Mouse (Mus musculus): ENCODE results near the gene Pld1. TPM values are rescaled to one million over a fixed set of nuclear protein-coding genes. Genes with fewer than 3 reads are reported as not detected.

The Pld1 gene
- total RNA-seq, 2 experiments from 2014 or later, result 9.0 to 10.7 TPM

DNA sequence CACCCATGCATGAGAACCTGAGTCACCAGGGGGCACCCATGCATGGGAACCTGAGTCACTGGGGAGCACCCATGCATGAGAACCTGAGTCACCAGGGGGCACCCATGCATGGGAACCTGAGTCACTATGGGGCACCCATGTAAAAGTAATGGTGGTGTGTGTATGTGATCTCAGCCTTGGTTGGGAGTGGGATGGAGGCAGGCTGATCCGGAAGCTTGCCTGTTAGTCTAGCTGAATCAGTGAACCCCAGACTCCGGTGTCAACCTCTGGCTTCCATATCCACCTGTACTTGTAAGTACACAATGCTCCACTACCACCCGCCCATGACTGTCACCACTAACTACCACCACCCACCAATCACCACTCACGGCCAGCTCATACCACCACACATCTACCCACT, 223.9 kb downstream of the Pld1 start:
- DNase-seq, result no peak

DNA sequence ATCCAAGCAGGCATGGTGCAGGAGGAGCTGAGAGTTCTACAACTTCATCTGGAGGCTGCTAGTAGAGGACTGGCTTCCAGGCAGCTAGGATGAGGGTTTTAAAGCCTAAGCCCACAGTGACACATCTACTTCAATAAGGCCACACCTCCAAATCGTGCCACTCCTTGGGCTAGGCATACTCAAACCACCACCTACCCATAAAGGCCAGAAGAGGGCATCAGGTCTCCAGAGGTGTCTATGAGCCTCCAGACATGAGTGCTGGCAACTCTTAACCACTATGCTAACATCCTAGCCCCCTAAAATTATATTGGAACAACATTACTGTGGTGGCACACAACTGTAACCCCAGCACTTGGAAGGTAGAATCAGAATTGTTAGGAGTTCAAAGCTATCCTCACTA, 226.2 kb downstream of the Pld1 start:
- DNase-seq, result no peak

DNA sequence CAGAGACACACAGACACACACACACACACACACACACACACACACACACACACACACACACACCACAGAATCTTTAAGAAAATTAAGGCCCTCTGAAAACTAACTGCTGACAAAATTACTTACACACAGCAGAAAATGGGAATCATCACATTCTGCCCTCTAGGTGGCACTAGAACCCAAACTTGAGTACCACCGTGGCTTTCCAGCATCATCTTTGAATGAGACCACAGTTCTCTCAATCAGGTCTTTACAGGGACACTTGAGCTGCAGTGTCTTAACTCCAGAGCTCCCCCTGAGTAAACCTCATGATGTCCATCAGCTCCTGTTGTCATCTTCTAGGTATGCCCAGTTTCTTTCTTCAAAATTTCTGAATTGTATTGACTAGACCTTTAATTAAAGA, 227.1 kb downstream of the Pld1 start:
- DNase-seq, result peak; percentile 45

DNA sequence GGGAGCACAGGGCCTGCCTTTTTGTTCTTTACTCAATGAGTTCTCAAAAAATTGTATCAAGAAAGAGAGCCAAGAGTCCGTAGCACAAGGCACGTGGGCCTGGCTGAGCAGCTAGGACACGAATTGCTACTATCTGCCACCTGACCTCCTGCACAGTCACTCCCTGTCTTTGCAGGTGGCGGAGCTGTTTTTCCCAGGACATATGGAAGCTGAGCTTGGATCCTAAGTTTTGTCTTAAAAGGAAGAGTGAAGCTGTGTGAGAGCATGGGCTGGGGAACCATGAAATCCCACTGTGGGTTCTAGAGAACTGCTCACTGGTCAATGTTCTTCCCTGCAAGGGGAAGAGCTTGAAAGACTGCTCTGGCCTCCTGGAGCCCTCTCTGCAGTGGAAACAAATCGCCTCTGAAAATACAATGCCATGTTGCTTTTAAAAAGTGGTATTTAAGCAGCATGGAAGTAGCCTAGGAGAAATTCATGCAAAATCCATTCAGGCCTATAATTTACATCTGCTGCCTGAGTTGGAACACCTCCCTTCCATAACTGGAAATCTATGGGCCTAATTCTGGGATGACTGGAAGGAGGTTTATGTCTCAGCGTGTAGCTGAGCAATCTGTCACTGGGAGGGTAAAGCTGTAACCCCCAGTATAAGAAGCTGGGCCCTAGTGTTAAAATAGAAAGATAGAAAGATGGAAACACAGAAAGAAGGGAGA, 229.5 kb downstream of the Pld1 start:
- no peak for DNase-seq

DNA sequence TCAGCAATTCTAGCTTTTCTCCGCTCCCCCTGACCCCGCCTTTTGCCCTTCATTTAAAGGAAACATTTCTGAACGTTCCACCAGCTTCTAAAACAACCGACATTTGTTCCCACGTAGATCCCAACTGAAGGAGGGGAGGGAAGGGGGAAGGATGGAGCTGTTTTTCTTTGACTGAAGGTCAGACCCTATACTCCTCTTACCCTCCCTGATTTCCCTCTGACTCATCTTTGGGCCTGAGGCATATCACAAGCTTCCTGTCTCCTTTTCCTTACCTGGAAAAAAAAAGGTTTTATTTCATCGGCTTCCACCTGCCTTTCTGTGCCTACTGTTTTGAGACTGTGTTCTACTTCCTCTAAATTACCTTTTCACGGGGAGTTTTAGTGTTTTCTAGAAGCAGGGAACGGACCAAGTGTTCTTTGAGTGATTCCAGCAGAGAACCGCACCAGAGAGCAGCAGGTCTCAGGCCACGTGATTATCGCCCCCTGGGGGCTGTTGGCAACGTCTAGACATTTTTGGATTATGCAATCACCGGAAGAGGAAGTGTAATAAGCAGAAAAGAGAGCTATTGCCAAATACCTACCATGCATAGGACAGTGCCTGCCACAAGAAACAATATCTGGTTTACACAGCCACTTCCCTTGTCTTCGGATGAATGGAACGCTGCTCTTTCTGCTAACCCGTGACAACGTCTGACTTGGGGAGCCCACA, 232.6 kb downstream of the Pld1 start:
- no peak for DNase-seq

DNA sequence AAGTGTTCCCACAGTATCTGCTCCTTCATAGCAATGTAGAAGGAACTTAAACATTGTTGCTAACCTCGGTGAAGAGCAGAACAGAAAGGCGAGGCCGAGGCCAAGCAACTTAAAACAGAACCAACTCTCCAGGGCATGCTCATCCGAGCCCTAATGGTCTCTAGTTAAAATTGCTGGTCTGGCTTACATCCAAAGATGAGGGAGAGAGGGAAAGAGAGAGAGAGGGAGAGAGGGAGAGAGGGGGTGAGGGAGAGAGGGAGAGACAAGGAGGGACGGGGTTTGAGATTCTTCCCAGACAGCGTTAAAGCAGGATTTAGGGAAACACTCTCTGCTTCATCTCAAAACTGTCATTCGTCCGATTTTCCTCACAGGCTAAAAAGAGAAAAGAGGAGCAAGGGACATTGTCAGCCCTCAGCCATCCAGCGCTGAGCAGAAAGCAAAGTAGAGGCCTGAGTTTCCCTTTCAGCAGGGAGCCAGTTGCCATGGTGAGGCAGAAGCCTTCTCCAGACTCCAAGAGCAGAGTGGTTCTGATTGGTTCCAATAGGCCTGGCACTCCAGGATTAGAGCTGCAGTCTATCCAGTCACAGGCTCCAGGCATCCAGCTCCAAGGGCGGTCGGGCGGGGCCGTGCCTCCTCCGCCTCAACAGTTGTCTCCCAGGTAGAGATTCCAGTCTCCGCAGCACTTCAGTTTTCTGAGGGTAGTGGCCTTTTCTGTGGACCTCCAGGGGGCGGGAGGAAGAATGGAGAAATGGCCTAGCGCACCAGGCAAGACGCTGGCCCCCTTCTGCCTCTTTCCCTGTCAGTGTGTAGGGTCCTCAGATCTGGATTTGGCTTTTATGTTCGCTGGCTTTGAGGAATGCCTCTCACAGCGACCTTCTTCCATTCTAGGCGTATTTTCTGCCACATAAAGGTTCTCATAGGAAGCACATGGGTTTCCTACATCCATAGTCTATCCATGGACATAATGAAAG, 237.8 kb downstream of the Pld1 start:
- no peak for DNase-seq

DNA sequence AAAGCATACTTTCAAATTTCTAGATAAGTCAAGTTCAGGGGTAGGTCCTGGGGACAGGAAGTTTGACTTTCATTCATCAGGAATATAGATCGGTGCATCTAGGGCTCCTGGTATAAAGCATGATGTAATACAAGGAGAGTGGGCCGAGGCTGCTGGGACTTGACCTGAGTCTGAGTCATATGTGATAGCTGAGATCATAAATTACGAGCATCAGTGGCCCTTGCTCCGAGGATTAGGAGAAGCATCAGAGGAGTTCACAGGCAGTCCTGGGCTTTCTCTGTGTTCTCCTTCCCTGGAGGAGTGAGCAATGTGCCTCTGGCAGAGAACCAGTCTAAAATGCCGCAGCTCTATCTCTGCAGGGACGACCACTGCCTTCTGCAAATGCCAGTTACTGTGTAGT, 239.8 kb downstream of the Pld1 start:
- DNase-seq, result no peak

Other genes with a start within 250 kb of the Pld1 start
- gene Fndc3b, start 227.4 kb upstream of the Pld1 start, total RNA-seq (2021), result 10 to 100 TPM; 41.9 to 56.1 TPM
- gene Tmem212, start 42.3 kb upstream of the Pld1 start, total RNA-seq (2021), result not detected

Data from gastrocnemius, postnatal 10 days (tissue).